Mouse (Mus musculus): Measurements from ENCODE around the gene Tomm40l.

DNA sequence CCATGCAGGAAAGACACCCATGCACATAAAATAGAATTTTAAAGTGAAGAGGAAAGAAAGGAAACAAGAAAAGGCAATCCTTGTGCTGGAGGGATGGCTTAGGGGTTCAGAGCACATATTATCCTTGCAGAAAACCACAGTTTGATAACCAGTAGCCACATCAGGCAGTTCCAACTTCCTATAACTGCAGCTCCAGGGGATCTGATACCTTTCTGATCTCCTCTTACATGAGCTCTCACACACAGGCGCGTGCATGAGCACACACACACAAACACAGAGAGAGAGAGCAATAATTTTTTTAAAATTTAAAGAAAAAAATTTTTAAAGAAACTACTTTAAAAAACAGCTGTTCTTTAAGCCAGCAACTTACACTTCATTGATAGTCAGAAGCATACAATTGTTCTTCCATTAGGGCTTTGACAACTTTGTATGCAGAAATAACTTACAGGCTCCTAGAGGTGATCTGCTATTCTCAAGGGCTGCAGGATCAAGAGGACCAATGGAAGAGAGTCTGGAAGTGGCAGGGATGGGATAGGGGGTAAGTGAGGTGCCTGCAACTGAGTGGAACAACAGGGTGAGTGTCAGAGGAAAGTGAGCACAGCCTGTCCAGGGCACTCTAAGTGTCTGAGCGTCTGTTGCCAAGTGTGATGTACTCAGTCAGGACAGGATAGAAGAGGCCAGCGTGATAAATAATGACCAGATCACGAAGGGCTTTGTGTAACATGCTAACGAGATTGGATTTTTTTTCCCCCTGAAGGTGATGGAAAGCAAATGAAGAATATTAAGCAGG lies 16.4 kb downstream of the Tomm40l start:
- TF ChIP-seq CTCF (IDR thresholded peaks at IDR 0.05; ENCODE audit: low read depth): no peak
- no peak for TF ChIP-seq EP300 (IDR thresholded peaks at IDR 0.05; ENCODE audit: low read depth)

Data from liver, postnatal 0 days (tissue).